Mouse (Mus musculus): Measurements from ENCODE around the gene Gm45234. TPM values are rescaled to one million over a fixed set of nuclear protein-coding genes. Genes with fewer than 3 reads are reported as not detected.

Gene Gm45234
- polyA plus RNA-seq, 1 experiment from 2014 or later, result not detected

DNA sequence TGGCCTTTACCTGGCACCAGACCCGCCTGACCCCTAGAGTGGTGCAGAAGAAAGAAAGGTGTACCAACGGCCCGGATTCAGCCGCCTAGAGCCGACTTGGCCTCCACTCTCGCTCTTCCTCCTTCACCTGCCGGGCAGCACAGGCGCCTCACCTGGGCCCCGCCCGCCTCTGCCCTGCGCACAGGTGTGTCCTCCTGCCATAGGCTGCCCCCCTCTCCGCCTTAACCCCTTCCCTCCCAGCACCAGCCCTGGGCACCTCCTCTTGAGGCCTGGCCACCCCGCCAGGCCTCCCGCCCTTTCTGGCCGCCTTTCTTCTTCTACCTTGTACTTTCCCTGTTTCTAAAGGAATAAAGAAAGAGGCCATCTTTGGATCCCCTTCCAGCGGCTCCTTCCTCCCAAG lies 37.1 kb downstream of the Gm45234 start:
- H3K4me3 ChIP-seq (ENCODE audit: inconsistent target), result no peak overlapping the region
- H3K27ac ChIP-seq, result no peak overlapping the region
- WGBS (ENCODE audit: missing documents), result 100% methylated on average over 5 of the region's 16 CpGs
- H3K36me3 ChIP-seq (ENCODE audit: inconsistent target), result peaks cover 45% of the 10 kb centered on the region
- H3K79me2 ChIP-seq (ENCODE audit: inconsistent target), result peaks cover 12% of the 10 kb centered on the region

- Histone ChIP-seq H3K79me2 (ENCODE audit: inconsistent target) (peaks cover 19% of the 10 kb centered on the region), H3K4me3 (ENCODE audit: inconsistent target) (no peak overlapping the region), H3K27ac (no peak overlapping the region), H3K36me3 (ENCODE audit: inconsistent target) (peaks cover 45% of the 10 kb centered on the region)
- 93% methylated on average over 13 of the region's 13 CpGs for WGBS (ENCODE audit: missing documents)
Measured at GRCm38 (mm10) chr6:124717968-124718367, 37.9 kb downstream of the Gm45234 start.

DNA sequence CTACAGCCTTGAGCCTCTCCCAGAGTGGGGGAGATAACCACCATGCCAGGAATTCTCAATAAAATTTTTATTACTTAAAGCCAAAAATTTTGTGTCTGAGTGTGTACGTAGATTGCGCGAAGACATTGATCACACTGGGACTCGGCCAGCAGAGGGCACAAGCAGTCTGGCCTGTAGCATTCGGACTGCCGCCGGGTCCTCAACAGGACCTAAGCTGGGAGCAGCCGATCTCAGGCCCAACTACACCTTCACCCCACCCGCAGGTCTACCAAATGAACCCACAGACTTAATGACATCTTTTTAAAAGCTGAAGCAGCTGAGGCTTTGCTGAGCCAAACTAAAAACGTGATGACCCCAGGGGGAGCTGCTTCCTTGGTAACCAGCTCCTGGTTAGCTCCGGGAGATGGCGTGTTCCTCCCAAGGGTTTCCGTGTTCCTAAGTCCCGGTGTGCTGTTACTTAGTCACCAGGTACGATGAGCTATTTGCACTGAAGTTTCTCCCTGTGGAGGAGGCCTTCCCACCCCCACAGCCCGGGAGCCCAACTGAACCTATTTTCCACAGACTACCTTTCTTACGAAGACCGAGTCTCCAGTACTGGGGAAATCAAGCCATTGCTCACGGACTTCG lies 38.8 kb downstream of the Gm45234 start:
- H3K36me3 ChIP-seq (ENCODE audit: inconsistent target), result peaks cover 44% of the 10 kb centered on the region
- H3K27ac ChIP-seq, result no peak overlapping the region
- WGBS (ENCODE audit: missing documents), result 64% methylated on average over 17 of the region's 20 CpGs
- H3K79me2 ChIP-seq (ENCODE audit: inconsistent target), result peaks cover 26% of the 10 kb centered on the region
- H3K4me3 ChIP-seq (ENCODE audit: inconsistent target), result no peak overlapping the region

DNA sequence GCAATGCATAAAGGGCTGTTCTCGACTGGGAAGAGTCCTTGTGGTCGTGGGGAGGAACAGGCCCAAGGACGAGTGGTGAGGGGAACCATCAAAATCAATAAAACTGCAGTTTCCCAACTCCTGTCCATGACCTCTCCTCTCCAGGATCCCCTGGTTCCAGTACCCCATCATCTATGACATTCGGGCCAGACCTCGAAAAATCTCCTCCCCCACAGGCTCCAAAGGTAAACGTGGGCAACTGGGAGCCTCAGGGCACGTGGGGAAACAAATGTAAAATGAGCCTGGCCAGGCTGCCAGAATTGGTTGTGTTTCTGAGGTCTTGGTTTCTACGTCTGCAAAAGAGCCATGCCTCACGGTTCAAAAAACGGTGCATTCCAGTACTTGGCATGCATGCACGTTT lies 42.9 kb downstream of the Gm45234 start:
- 22% methylated on average over 11 of the region's 11 CpGs for WGBS (ENCODE audit: missing documents)
- H3K4me3 ChIP-seq (ENCODE audit: inconsistent target), result peak overlapping the region; percentile 100
- peak overlapping the region; percentile 50 for H3K27ac ChIP-seq

GRCm38 (mm10) chr6:124711824-124712782 lies 43.7 kb downstream of the Gm45234 start, which contains the start of the genes Emg1 and Phb2:
Gene Emg1, minus strand, starts transcription at chr6:124712178.
Gene Phb2, plus strand, starts transcription at chr6:124712336.
- peak within 1 kb of the TSS; percentile 77 for H3K27ac ChIP-seq
- peak within 1 kb of the TSS; percentile 100 for H3K4me3 ChIP-seq (ENCODE audit: inconsistent target)
- WGBS (ENCODE audit: missing documents), result under 1% methylated on average over 76 of the region's 76 CpGs
- peaks cover 73% of the 10 kb centered on the region for H3K79me2 ChIP-seq (ENCODE audit: inconsistent target)
- H3K36me3 ChIP-seq (ENCODE audit: inconsistent target), result peaks cover 30% of the 10 kb centered on the region

More for the DNA sequence above, 42.9 kb downstream of the Gm45234 start:
- H3K79me2 ChIP-seq (ENCODE audit: inconsistent target), result peaks cover 65% of the 10 kb centered on the region
- peaks cover 27% of the 10 kb centered on the region for H3K36me3 ChIP-seq (ENCODE audit: inconsistent target)

DNA sequence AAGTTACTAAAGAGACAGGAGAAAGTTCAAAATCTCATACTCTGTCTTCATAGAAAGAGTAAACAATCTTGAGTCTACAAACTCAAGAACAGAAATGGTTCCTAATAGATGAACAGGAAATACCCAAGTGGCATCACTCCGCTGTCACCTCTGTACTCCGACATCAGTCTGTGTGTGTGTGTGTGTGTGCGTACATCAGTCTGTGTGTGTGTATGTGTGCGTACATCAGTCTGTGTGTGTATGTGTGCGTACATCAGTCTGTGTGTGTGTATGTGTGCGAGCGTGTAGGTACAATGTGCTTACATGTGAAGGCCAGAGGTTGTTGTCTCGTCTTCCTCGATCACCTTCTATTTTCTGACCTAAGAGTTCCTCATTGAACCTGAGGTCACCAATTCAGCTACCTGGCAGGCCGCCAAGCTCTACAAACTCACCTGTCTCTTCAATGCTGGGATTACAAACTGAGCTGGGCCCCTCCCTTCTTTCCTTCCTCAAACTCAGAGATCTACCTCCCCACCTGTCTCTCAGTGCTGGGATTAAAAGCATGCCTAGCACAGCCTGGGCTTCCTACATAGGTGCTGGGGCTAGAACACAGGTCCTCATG lies 47.4 kb downstream of the Gm45234 start:
- no peak overlapping the region for H3K27ac ChIP-seq
- WGBS (ENCODE audit: missing documents), result 96% methylated on average over 9 of the region's 10 CpGs
- peaks cover 83% of the 10 kb centered on the region for H3K79me2 ChIP-seq (ENCODE audit: inconsistent target)
- no peak overlapping the region for H3K4me3 ChIP-seq (ENCODE audit: inconsistent target)
- peaks cover 32% of the 10 kb centered on the region for H3K36me3 ChIP-seq (ENCODE audit: inconsistent target)

DNA sequence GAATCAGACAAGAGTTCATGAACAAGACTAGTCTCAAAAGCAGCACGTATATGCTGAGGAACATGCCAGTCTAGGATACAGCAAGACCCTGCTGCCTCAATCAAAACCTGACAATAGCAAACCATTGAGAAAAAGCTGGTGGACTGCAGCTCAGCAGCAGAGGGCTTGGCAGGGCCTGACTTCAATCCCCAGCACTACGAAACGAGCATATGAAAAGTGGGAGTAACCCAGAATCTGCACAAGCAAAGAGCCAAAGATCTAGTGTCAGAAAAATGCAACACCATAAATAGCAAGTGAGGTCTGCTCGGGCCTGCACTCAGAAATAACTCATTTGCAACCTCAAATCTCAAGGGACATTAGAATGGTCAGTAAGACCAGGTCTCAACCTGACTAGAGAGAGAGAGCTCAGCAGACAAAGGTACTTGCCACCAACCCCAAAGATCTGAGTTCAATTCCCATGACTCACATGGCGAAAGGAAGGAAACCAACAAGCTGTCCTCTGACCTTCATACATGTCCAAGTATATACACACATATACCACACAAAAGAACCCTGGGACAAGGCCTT lies 49.7 kb downstream of the Gm45234 start:
- Histone ChIP-seq H3K79me2 (ENCODE audit: inconsistent target) (peaks cover 65% of the 10 kb centered on the region), H3K36me3 (ENCODE audit: inconsistent target) (peaks cover 49% of the 10 kb centered on the region), H3K27ac (no peak overlapping the region), H3K4me3 (ENCODE audit: inconsistent target) (no peak overlapping the region)
- WGBS (ENCODE audit: missing documents), result 86% methylated on average over 5 of the region's 5 CpGs

DNA sequence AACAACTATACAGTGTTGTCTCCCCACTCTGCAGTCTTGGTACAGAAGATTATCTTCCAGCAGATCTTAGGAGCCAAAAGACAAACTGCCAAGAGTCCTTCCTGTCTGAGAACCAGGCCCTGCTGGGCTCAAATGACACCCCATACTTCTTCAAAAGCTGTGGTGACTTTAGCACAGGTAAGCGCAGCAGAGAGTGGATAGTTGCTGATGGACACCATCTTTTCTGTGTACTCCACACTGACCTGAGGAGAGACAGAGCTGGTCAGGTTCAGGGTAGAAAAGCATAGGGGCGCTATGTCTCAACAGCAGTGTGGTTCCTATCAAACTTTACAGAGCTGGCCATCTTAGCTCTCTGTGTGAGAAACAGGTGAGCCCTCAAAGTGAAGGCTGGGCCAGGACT lies 51.4 kb downstream of the Gm45234 start:
- Histone ChIP-seq H3K36me3 (ENCODE audit: inconsistent target) (peaks cover 59% of the 10 kb centered on the region), H3K79me2 (ENCODE audit: inconsistent target) (peaks cover 48% of the 10 kb centered on the region), H3K27ac (no peak overlapping the region), H3K4me3 (ENCODE audit: inconsistent target) (no peak overlapping the region)
- 95% methylated on average over 2 of the region's 2 CpGs for WGBS (ENCODE audit: missing documents)

GRCm38 (mm10) chr6:124703789-124704188 lies 52.0 kb downstream of the Gm45234 start:
- WGBS (ENCODE audit: missing documents), result 86% methylated on average over 7 of the region's 7 CpGs
- no peak overlapping the region for H3K4me3 ChIP-seq (ENCODE audit: inconsistent target)
- peaks cover 42% of the 10 kb centered on the region for H3K79me2 ChIP-seq (ENCODE audit: inconsistent target)
- no peak overlapping the region for H3K27ac ChIP-seq
- H3K36me3 ChIP-seq (ENCODE audit: inconsistent target), result peaks cover 65% of the 10 kb centered on the region

GRCm38 (mm10) chr6:124702784-124703103 lies 53.1 kb downstream of the Gm45234 start:
- Histone ChIP-seq H3K36me3 (ENCODE audit: inconsistent target) (peaks cover 65% of the 10 kb centered on the region), H3K4me3 (ENCODE audit: inconsistent target) (no peak overlapping the region)
- 59% methylated on average over 3 of the region's 3 CpGs for WGBS (ENCODE audit: missing documents)

GRCm38 (mm10) chr6:124702102-124702783 lies 53.6 kb downstream of the Gm45234 start:
- H3K27ac ChIP-seq, result no peak overlapping the region
- whole genome bisulfite sequencing (ENCODE audit: missing documents), result 95% methylated on average over 17 of the region's 17 CpGs
- H3K79me2 ChIP-seq (ENCODE audit: inconsistent target), result peaks cover 26% of the 10 kb centered on the region

More at GRCm38 (mm10) chr6:124702784-124703103, 53.1 kb downstream of the Gm45234 start:
- H3K79me2 ChIP-seq (ENCODE audit: inconsistent target), result peaks cover 31% of the 10 kb centered on the region
- no peak overlapping the region for H3K27ac ChIP-seq

GRCm38 (mm10) chr6:124701338-124701737 lies 54.5 kb downstream of the Gm45234 start:
- 95% methylated on average over 8 of the region's 8 CpGs for WGBS (ENCODE audit: missing documents)
- Histone ChIP-seq H3K27ac (no peak overlapping the region), H3K79me2 (ENCODE audit: inconsistent target) (peaks cover 17% of the 10 kb centered on the region), H3K36me3 (ENCODE audit: inconsistent target) (peaks cover 62% of the 10 kb centered on the region), H3K4me3 (ENCODE audit: inconsistent target) (no peak overlapping the region)

More at GRCm38 (mm10) chr6:124702102-124702783, 53.6 kb downstream of the Gm45234 start:
- H3K36me3 ChIP-seq (ENCODE audit: inconsistent target), result peaks cover 62% of the 10 kb centered on the region
- H3K4me3 ChIP-seq (ENCODE audit: inconsistent target), result no peak overlapping the region

GRCm38 (mm10) chr6:124699962-124700610 lies 55.7 kb downstream of the Gm45234 start:
- no peak overlapping the region for H3K4me3 ChIP-seq (ENCODE audit: inconsistent target)
- H3K27ac ChIP-seq, result no peak overlapping the region
- whole genome bisulfite sequencing (ENCODE audit: missing documents), result 92% methylated on average over 10 of the region's 11 CpGs
- peaks cover 5% of the 10 kb centered on the region; the same call in 1 of the 2 replicates for H3K79me2 ChIP-seq (ENCODE audit: inconsistent target)
- H3K36me3 ChIP-seq (ENCODE audit: inconsistent target), result peaks cover 50% of the 10 kb centered on the region

All from macrophage (primary cell).